Mouse (Mus musculus) brain, adult 2 months (tissue): ENCODE results near the gene Hsd3b4.
"Not testable (repeated sequence)": the region's sequence is repeated elsewhere in the genome, so short reads cannot be mapped to it uniquely, and the experiment has no call there.

Experiments
- DNase-seq: peaks from one replicate; pipeline ENCODE4 v3.0.0; 2011; ENCODE audit warnings: low read depth, low spot score

The Hsd3b4 gene

GRCm38 (mm10) chr3:98510414-98510813 is at the start of gene Hsd3b4:
Gene Hsd3b4 (minus strand): TSS chr3:98510514.
- not testable (repeated sequence) for DNase-seq

GRCm38 (mm10) chr3:98550832-98551231 is 40.5 kb upstream of the Hsd3b4 start:
- DNase-seq = not testable (repeated sequence)

GRCm38 (mm10) chr3:98550215-98550614 is 39.9 kb upstream of the Hsd3b4 start:
- not testable (repeated sequence) for DNase-seq

GRCm38 (mm10) chr3:98548495-98548894 is 38.2 kb upstream of the Hsd3b4 start:
- DNase-seq = not testable (repeated sequence)

- DNase-seq = not testable (repeated sequence)
Measured at GRCm38 (mm10) chr3:98547641-98548040, 37.3 kb upstream of the Hsd3b4 start.

GRCm38 (mm10) chr3:98524978-98525377 is 14.7 kb upstream of the Hsd3b4 start:
- DNase-seq = not testable (repeated sequence)

GRCm38 (mm10) chr3:98524552-98524951 is 14.2 kb upstream of the Hsd3b4 start:
- not testable (repeated sequence) for DNase-seq

GRCm38 (mm10) chr3:98522779-98523178 is 12.5 kb upstream of the Hsd3b4 start:
- DNase-seq = not testable (repeated sequence)

- not testable (repeated sequence) for DNase-seq
Measured at GRCm38 (mm10) chr3:98507229-98507628, 3.1 kb downstream of the Hsd3b4 start.

- not testable (repeated sequence) for DNase-seq
Measured at GRCm38 (mm10) chr3:98497401-98497800, 12.9 kb downstream of the Hsd3b4 start.

GRCm38 (mm10) chr3:98496762-98497161 is 13.6 kb downstream of the Hsd3b4 start:
- DNase-seq = not testable (repeated sequence)

- DNase-seq = not testable (repeated sequence)
Measured at GRCm38 (mm10) chr3:98495055-98495454, 15.3 kb downstream of the Hsd3b4 start.

GRCm38 (mm10) chr3:98494184-98494583 is 16.1 kb downstream of the Hsd3b4 start:
- DNase-seq = not testable (repeated sequence)

- not testable (repeated sequence) for DNase-seq
Measured at GRCm38 (mm10) chr3:98471499-98471898, 38.8 kb downstream of the Hsd3b4 start.

- not testable (repeated sequence) for DNase-seq
Measured at GRCm38 (mm10) chr3:98471057-98471456, 39.3 kb downstream of the Hsd3b4 start.

GRCm38 (mm10) chr3:98469323-98469722 is 41.0 kb downstream of the Hsd3b4 start:
- not testable (repeated sequence) for DNase-seq

- DNase-seq = not testable (repeated sequence)
Measured at GRCm38 (mm10) chr3:98457026-98457425, 53.3 kb downstream of the Hsd3b4 start, which contains the start of gene Gm4450. Gene Gm4450 (minus strand): TSS chr3:98457126.

- DNase-seq = not testable (repeated sequence)
Measured at GRCm38 (mm10) chr3:98453786-98454185, 56.5 kb downstream of the Hsd3b4 start.
